ENCODE assay signal across 8 mouse cellular contexts in the genomic region with DNA sequence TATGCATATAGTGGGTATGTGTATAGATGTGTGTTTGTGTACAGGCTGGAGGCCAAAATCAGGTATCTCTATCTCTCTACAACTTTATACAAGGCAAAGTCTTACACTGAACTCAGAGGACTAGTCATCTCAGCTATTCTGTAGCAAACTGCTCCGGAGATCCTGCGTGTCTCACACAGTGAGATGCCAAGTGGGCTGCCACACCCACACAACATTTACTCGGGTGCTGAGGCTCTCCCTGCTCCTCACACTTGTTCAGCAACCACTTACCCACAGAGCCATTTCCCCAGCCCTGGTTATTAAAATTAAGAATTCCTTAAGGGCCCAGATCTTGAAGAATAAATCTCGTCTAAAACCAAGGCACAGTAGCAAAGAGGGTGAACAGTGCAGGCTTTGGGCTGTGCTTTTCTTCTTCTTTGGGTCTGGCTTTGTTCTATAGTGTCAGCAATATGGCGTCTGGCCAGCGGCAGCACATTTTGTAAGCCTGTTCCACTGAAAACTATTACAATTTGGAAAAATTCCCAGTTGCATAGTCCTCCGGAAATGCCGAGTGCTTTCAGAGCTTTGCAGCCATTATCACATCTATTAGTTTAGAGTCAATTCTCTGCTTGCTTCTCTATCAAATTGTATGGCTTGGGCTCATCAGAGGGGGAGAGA. TPM values are rescaled to one million over a fixed set of nuclear protein-coding genes. Genes with fewer than 3 reads are reported as not detected.
DNase-seq lines count a peak whose midpoint lies in the region; ATAC-seq and TF ChIP-seq lines count a peak whose summit lies in the region.

No protein-coding gene starts in this region.

- no peak overlapping the region for H3K4me3 ChIP-seq in cerebellum, adult 2 months (replicated peaks; ENCODE audit: insufficient read depth, low read depth, low read length)
- no peak overlapping the region for H3K4me3 ChIP-seq in liver, adult 2 months (ENCODE audit: insufficient read depth, low read depth, low read length)
- no peak overlapping the region for H3K4me3 ChIP-seq in liver, embryonic 11.5 days (ENCODE audit: low read depth, low read length)
- no peak overlapping the region for H3K4me3 ChIP-seq in heart, embryonic 16.5 days (ENCODE audit: low read length)

- H3K27me3 ChIP-seq in cerebellum, adult 2 months (ENCODE audit: control insufficient read depth, insufficient read depth, low read length) = no peaks in the 10 kb centered on the region; the same call in 1 of the 2 replicates
- H3K27me3 ChIP-seq in liver, adult 2 months (ENCODE audit: control insufficient read depth, insufficient read depth, low read length) = no peaks in the 10 kb centered on the region
- H3K27me3 ChIP-seq in liver, embryonic 11.5 days (replicated peaks; ENCODE audit: control insufficient read depth, insufficient read depth, low read length) = no peaks in the 10 kb centered on the region
- H3K27me3 ChIP-seq in heart, embryonic 16.5 days (ENCODE audit: control insufficient read depth, insufficient read depth, low read length) = no peaks in the 10 kb centered on the region

- no peaks in the 10 kb centered on the region for H3K79me2 ChIP-seq in liver, adult 2 months (ENCODE audit: control insufficient read depth, insufficient read depth, low read length)

- 34% methylated on average over 8 of the region's 8 CpGs for WGBS in cerebellum, adult 2 months
- WGBS in liver, adult 2 months = 54% methylated on average over 8 of the region's 8 CpGs
- 89% methylated on average over 8 of the region's 8 CpGs for WGBS in liver, embryonic 11.5 days
- WGBS in heart, embryonic 16.5 days = 65% methylated on average over 8 of the region's 8 CpGs

- no peak overlapping the region for H3K4me2 ChIP-seq in liver, embryonic 11.5 days
- H3K4me2 ChIP-seq in heart, embryonic 16.5 days (ENCODE audit: low read depth, low read length) = no peak overlapping the region

- H3K9ac ChIP-seq in liver, adult 2 months (ENCODE audit: low read depth, low read length) = no peak overlapping the region
- H3K9ac ChIP-seq in liver, embryonic 11.5 days (ENCODE audit: low read depth, low read length) = no peak overlapping the region
- no peak overlapping the region for H3K9ac ChIP-seq in heart, embryonic 16.5 days (ENCODE audit: low read length)

- no peak for TF ChIP-seq CTCF in cerebellum, adult 2 months (IDR thresholded peaks at IDR 0.05; ENCODE audit: borderline replicate concordance, insufficient read depth, low read depth, low read length)
- no peak for TF ChIP-seq CTCF in liver, adult 2 months (IDR thresholded peaks at IDR 0.05; ENCODE audit: low read depth, low read length)

- peak; percentile 15 to 29 for DNase-seq in cerebellum, adult 2 months
- DNase-seq in cerebellum, adult 11-12 months = no peak
- peak; percentile 51 for DNase-seq in liver, adult 2 months (ENCODE audit: extremely low read depth, low read depth, low spot score)
- DNase-seq in liver, embryonic 11.5 days (ENCODE audit: low spot score) = no peak
- peak; percentile 77 for DNase-seq in left cerebral cortex, postnatal 4 days
- DNase-seq in urinary bladder, postnatal 25 days (ENCODE audit: low spot score) = no peak
- DNase-seq in ovary, postnatal 14 days (ENCODE audit: low spot score) = no peak

- H3K27ac ChIP-seq in cerebellum, adult 2 months (ENCODE audit: insufficient read depth, low read length) = no peak overlapping the region
- H3K27ac ChIP-seq in liver, adult 2 months (replicated peaks; ENCODE audit: insufficient read depth, low read depth, low read length) = no peak overlapping the region
- no peak overlapping the region for H3K27ac ChIP-seq in liver, embryonic 11.5 days (ENCODE audit: low read depth, low read length)
- H3K27ac ChIP-seq in heart, embryonic 16.5 days (ENCODE audit: low read length) = peak overlapping the region; percentile 4; the same call in 1 of the 2 replicates

- TF ChIP-seq POLR2A in cerebellum, adult 2 months (IDR thresholded peaks at IDR 0.05; ENCODE audit: borderline replicate concordance, insufficient read depth, low read length) = no peak
- TF ChIP-seq POLR2A in liver, adult 2 months (IDR thresholded peaks at IDR 0.05; ENCODE audit: extremely low read depth, insufficient read depth, low read length) = no peak

- intact Hi-C loops in left cerebral cortex, postnatal 4 days (cut with DNase I) = no loop called here

- no peaks in the 10 kb centered on the region for H3K36me3 ChIP-seq in liver, adult 2 months (ENCODE audit: control insufficient read depth, insufficient read depth, low read length)
- H3K36me3 ChIP-seq in liver, embryonic 11.5 days (ENCODE audit: control insufficient read depth, insufficient read depth, low read length) = no peaks in the 10 kb centered on the region
- H3K36me3 ChIP-seq in heart, embryonic 16.5 days (ENCODE audit: control insufficient read depth, insufficient read depth) = no peaks in the 10 kb centered on the region

- peaks cover 4% of the 10 kb centered on the region; the same call in 1 of the 2 replicates for H3K4me1 ChIP-seq in cerebellum, adult 2 months (ENCODE audit: control insufficient read depth, insufficient read depth, low read length)
- peaks cover 6% of the 10 kb centered on the region; the same call in 1 of the 2 replicates for H3K4me1 ChIP-seq in liver, adult 2 months (ENCODE audit: control insufficient read depth, insufficient read depth, low read length)
- H3K4me1 ChIP-seq in liver, embryonic 11.5 days (replicated peaks; ENCODE audit: control insufficient read depth, insufficient read depth, low read length) = no peaks in the 10 kb centered on the region
- H3K4me1 ChIP-seq in heart, embryonic 16.5 days (ENCODE audit: control insufficient read depth, insufficient read depth, low read length) = peaks cover 6% of the 10 kb centered on the region; the same call in 1 of the 2 replicates

- H3K9me3 ChIP-seq in liver, embryonic 11.5 days (ENCODE audit: control insufficient read depth, low read length) = no peaks in the 10 kb centered on the region
- H3K9me3 ChIP-seq in heart, embryonic 16.5 days (replicated peaks; ENCODE audit: control insufficient read depth, low read length) = no peaks in the 10 kb centered on the region

- no peak for ATAC-seq in liver, embryonic 11.5 days (replicated peaks; ENCODE audit: low FRiP score)
- no peak for ATAC-seq in heart, embryonic 16.5 days (replicated peaks; ENCODE audit: extremely low read depth, insufficient read depth, low FRiP score)

RNA-seq across cellular contexts. Expression of a gene that starts 17.2 kb away (rescaled TPM):
- 13.9 and 15.1 TPM in 2 replicates for polyA plus RNA-seq in cerebellum, adult 2 months (2012; rRNA removed)
- total RNA-seq in liver, adult 2 months (2014; rRNA removed) = 42.0 and 45.5 TPM in 2 replicates
- polyA plus RNA-seq in liver, adult 2 months (2012; rRNA removed) = 9.6 and 13.3 TPM in 2 replicates
- 3.9 and 4.1 TPM in 2 replicates for polyA plus RNA-seq in liver, embryonic 11.5 days (2014; fragmentation: Nextera tagmentation; extraction: Ambion mirVana)
- 2.3 and 2.5 TPM in 2 replicates for polyA plus RNA-seq in heart, embryonic 16.5 days (2015; fragmentation: Nextera tagmentation; extraction: Ambion mirVana)
- total RNA-seq in left cerebral cortex, postnatal 4 days (2021) = 10 to 100 TPM; 11.4 to 12.0 TPM

Comparison
In these comparisons a context has a peak if more than half of its experiments do, and no peak if none do; other contexts are left out.
1. DNase-seq: peak in cerebellum, adult 2 months (2 of 2), liver, adult 2 months (single experiment) and left cerebral cortex, postnatal 4 days (single experiment); none in cerebellum, adult 11-12 months (single experiment), liver, embryonic 11.5 days (single experiment), urinary bladder, postnatal 25 days (single experiment) and ovary, postnatal 14 days (single experiment).